Mouse (Mus musculus) lung, postnatal 36 days (tissue): ENCODE data around the gene Actr1a.
A peak's percentile ranks its signal among the peaks of the same experiment; 100 is the strongest.

Experiments used
- DNase-seq: peaks from one replicate; pipeline ENCODE4 v3.0.0; 2022; ENCODE audit warnings: mixed read lengths

Gene Actr1a

GRCm38 (mm10) chr19:46399372-46399771, 3.8 kb upstream of the Actr1a start:
- no peak for DNase-seq

DNA sequence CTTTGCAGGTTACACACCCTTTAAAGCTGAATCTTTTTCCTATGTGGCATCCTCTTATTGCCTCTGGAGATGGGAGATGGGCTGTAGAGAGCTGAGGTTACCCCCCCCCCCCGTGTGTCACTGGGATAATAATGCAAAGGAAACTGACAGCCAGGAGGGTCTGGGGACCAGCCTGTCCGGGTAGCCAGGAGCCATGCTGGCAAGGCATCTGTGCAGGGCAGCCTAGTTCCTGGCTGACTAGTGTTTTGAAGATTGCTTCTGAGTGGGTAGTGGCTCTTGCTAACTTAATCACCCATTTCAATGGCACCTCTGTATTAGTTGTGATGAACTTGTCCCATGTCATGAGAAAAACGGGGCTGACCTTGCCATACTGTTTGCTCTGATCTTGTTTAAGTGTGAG, 2.9 kb upstream of the Actr1a start:
- no peak for DNase-seq

GRCm38 (mm10) chr19:46397436-46398001, 2.0 kb upstream of the Actr1a start:
- no peak for DNase-seq

GRCm38 (mm10) chr19:46396686-46397435, 1.3 kb upstream of the Actr1a start, which contains the start of gene Sufu:
Sufu (plus strand) TSS chr19:46396896.
- DNase-seq, result peak; percentile 99

- DNase-seq, result no peak
Observed at GRCm38 (mm10) chr19:46396109-46396508, 561 bp upstream of the Actr1a start.

DNA sequence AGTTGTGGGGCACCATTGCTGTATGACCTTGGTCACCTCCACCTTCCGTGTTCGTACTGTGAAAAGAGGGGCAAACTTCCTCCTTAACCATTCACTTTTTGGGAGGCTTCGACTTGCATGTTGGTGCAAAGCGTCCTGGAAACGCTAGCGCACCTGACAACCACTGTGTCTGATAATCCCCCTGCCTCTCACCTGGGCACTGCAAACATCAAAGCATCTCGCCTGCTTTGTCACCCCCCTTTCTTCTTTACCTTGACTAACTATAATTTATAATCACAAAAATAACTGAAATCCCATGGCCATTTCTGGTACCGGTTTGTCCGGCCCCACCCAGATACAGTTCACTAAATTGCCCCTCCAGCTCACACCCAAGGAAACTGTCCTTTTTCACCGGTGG, 838 bp downstream of the Actr1a start:
- DNase-seq, result no peak

GRCm38 (mm10) chr19:46392018-46392417, 3.5 kb downstream of the Actr1a start:
- DNase-seq, result peak; percentile 76

- DNase-seq, result peak; percentile 35
Observed at GRCm38 (mm10) chr19:46389872-46390271, 5.7 kb downstream of the Actr1a start.

- DNase-seq, result no peak
Observed at GRCm38 (mm10) chr19:46382275-46382674, 13.3 kb downstream of the Actr1a start.

GRCm38 (mm10) chr19:46375891-46376290, 19.7 kb downstream of the Actr1a start:
- no peak for DNase-seq

DNA sequence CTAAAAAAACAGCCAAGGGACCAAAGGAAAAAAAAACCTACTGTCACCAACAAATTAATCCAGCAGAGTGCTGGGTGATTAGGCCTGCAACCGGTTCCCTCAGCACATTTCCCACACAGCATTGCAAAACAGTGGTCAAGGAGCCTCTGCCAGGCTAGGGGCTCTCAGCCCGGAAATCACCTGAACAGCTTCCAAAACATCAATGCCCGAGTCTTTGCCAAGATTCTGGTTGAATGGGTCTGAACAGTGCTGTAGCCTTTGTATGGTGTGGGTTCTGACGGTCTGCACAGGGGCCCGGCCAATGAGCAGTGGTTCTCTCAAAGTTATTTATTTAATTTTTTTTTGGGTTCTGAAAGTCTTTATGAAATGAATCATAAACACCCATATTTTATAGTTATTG, 20.1 kb downstream of the Actr1a start:
- peak; percentile 56 for DNase-seq

GRCm38 (mm10) chr19:46374477-46375088, 21.0 kb downstream of the Actr1a start:
- no peak for DNase-seq

DNA sequence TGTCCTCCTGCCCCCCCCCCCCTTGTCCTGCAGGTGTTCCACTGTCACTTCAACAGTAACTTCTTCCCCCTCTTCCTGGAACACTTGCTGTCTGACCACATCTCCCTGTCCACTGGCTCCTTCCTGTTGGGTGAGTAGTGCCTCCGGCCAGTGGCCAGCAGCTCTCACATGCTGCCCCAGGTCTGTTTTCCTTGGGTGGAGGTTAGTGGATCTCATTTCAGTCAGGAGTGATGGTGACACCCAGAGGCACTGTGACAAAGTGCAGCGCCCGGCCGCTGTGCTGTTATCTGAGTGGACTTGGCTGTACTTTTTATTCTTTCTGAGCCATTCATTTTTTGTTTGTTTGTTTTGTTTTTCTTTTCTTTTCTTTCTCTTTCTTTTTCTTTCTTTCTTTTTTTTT, 26.3 kb downstream of the Actr1a start:
- peak; percentile 87 for DNase-seq

DNA sequence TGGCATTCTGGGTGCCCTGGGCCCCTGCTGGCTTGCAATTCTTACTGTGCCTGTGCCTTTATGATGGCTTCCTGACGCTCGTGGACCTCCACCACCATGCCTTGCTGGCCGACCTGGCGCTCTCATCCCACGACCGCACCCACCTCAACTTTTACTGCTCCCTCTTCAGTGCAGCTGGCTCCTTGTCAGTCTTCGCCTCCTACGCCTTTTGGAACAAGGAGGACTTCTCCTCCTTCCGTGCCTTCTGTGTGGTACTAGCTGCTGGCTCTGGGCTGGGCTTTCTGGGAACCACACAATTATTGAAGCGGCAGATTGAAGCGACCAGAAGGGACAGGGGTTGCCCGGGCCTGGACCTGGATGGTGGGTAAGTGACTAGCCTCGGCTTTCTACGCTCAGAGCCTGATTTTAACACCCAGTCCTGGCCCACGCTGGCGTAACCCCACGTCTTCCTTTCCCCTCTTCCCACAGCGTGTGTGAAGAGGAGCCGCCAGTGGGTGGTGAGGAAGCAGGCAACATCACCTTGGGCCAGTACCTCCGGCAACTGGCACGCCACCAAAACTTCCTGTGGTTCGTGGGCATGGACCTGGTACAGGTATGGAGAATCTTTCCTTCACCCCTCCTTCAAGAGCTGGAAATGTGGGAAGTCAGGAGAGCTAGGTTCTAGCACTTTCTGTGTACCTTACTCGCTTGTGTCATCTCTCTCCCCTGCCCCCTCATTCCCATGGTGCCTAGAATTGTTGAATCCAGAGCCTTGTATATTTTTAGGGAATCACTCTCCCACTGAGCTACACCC, 27.6 kb downstream of the Actr1a start:
- no peak for DNase-seq

GRCm38 (mm10) chr19:46363294-46364009, 32.1 kb downstream of the Actr1a start:
- no peak for DNase-seq

- DNase-seq, result no peak
Observed at GRCm38 (mm10) chr19:46362104-46362503, 33.4 kb downstream of the Actr1a start.

DNA sequence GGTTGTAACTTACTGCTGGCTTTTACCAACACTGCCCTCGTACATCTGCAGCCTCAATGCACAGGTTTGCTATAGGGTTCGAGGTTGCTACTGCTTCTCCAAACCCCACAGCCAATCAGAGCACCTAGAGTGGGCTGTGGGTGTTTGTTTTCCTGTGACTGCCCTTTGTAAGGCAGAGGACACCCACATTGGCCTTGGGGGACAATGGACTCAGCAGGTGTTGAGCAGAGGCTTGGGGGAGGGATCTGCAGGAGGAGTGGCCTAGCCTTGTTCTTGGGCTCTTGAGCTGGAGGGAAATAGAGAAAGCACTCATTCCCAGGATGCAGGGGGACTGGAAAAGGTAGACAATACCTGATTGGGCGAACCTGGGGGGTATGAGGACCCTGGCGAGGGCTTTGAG, 37.2 kb downstream of the Actr1a start:
- DNase-seq, result peak; percentile 29

- peak; percentile 57 for DNase-seq
Observed at GRCm38 (mm10) chr19:46357344-46358280, 37.9 kb downstream of the Actr1a start.

- peak; percentile 92 for DNase-seq
Observed at GRCm38 (mm10) chr19:46356701-46357138, 38.8 kb downstream of the Actr1a start.

- DNase-seq, result peak; percentile 68
Observed at GRCm38 (mm10) chr19:46350168-46350932, 45.2 kb downstream of the Actr1a start, which contains the start of gene 2310034G01Rik. 2310034G01Rik (minus strand) TSS chr19:46350302.
